Mouse (Mus musculus) E14TG2a.4 (cell line): Measurements from ENCODE around the gene Kif2c.

Experiments used
- CTCF ChIP-seq: conservative IDR thresholded peaks from 2 replicates; pipeline ENCODE4 v1.5.1; 2014; ENCODE audit warnings: low read length
- NANOG ChIP-seq: IDR thresholded peaks from 2 replicates; pipeline ENCODE4 v1.6.1; 2014; ENCODE audit warnings: borderline replicate concordance, low read length, mixed read lengths

DNA sequence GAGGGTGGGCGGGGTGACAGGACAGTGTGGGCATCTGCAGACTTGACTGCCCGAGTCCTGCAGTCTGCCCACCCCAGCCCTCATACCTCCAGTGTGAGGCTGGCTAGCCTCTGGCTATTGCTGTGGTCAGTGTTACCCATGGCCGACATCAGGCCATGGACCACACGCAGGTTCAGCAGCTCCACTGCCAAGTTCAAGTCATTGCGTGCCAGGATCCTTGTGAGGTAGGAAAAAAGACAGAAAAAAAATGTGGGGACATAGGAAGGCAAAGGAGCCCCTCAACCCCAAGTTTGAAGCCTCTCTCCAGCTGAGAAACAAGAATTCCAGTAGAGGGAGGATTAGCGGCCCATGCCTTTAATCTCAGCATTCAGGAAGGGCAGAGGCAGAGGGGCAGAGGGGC, 31.8 kb upstream of the Kif2c start:
- TF ChIP-seq CTCF (no peak), NANOG (no peak)
